Mouse (Mus musculus): ENCODE results near the gene Tcp1. TPM values are rescaled to one million over a fixed set of nuclear protein-coding genes. Genes with fewer than 3 reads are reported as not detected.

The Tcp1 gene
- polyA plus RNA-seq, 1 experiment from 2014 or later, result 408 TPM

DNA sequence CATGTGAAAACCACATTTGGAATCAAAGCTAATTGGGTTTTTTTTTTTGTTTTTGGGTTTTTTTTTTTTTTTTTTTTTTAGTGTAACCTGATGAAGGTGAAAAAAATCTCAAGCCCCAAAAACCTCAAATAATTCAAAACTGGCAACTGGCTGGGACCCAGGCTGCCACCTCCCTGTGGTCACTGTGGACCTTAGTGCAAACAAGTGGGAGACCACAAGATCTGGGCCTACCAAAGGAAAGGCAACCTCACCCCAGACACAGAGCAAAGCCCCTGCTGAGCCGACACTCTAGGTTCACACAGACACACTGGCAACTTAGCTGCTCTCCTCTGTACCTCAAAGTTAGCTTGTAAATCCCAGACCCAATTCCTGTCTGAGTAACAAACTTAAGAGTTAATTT, 11.2 kb upstream of the Tcp1 start:
- Histone ChIP-seq H3K4me1 (ENCODE audit: control insufficient read depth, insufficient read depth, low read length) (0 out of 2 replicates have a peak, but pooled peaks cover 5% of the 10 kb centered on the region), H3K4me3 (ENCODE audit: low read depth, low read length) (no peak overlapping the region), H3K4me2 (ENCODE audit: low read depth, low read length) (no peak overlapping the region), H3K9ac (ENCODE audit: low read depth, low read length) (0 out of 2 replicates have a peak overlapping the region, but pooled peaks have one; percentile 14), H3K36me3 (ENCODE audit: control insufficient read depth, insufficient read depth, low read length) (peaks cover 24% of the 10 kb centered on the region; the same call in 1 of the 2 replicates), H3K9me3 (ENCODE audit: control insufficient read depth, low read length) (no peaks in the 10 kb centered on the region), H3K27ac (replicated peaks; ENCODE audit: low read depth, low read length) (no peak overlapping the region), H3K27me3 (replicated peaks; ENCODE audit: control insufficient read depth, insufficient read depth, low read length) (no peaks in the 10 kb centered on the region)
- WGBS, result 64% methylated on average over 1 of the region's 1 CpGs
- DNase-seq (ENCODE audit: low spot score) (peak; percentile 51), ATAC-seq (ENCODE audit: low read depth) (no peak)

DNA sequence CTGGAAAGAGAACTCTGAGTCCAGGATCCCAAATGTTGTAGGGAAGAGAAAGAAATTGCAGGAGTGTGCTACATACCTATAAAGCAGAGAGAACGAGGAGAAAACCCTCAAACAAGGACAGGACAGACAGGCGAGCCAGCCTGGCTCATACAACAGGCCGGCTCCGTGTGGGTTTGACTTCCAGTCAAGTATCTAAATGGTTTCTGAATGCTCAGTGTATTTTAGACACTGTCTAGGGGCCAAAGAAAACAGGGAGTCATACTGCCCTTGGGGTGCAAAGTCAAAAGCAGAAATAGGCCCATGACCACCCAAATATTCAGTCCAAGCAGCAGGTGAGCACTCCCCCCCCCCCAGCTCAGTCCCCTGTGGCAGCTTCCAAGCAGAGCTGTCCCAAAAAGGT, 9.7 kb upstream of the Tcp1 start:
- H3K9me3 ChIP-seq (ENCODE audit: control insufficient read depth, low read length), result no peaks in the 10 kb centered on the region
- DNase-seq (ENCODE audit: low spot score) (no peak), ATAC-seq (ENCODE audit: low read depth) (no peak)
- 64% methylated on average over 4 of the region's 4 CpGs for WGBS
- 0 out of 2 replicates have a peak, but pooled peaks cover 5% of the 10 kb centered on the region for H3K4me1 ChIP-seq (ENCODE audit: control insufficient read depth, insufficient read depth, low read length)
- no peak overlapping the region for H3K4me2 ChIP-seq (ENCODE audit: low read depth, low read length)
- H3K36me3 ChIP-seq (ENCODE audit: control insufficient read depth, insufficient read depth, low read length), result peaks cover 31% of the 10 kb centered on the region; the same call in 1 of the 2 replicates
- no peak overlapping the region for H3K9ac ChIP-seq (ENCODE audit: low read depth, low read length)
- no peak overlapping the region for H3K4me3 ChIP-seq (ENCODE audit: low read depth, low read length)
- no peak overlapping the region for H3K27ac ChIP-seq (replicated peaks; ENCODE audit: low read depth, low read length)
- H3K27me3 ChIP-seq (replicated peaks; ENCODE audit: control insufficient read depth, insufficient read depth, low read length), result no peaks in the 10 kb centered on the region

DNA sequence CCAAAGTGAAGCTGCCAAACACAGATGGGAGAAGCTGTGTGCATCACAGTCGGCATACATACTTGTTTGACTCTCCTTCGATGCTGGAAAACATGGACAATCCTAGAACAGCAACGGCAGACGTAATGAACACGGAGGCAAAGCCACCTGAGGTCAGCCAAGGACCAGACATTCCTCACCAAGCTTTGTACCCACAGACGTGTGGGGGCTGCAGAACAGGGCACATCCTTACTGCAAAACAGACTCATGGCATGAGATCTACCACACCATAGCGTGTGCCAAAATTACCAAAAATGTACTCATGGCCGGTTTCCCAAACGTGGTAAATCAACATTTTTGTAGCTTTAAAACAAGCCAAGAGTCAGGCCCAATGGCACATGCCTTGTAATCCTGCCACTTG, 9.1 kb upstream of the Tcp1 start:
- 87% methylated on average over 9 of the region's 9 CpGs for WGBS
- no peak overlapping the region for H3K4me3 ChIP-seq (ENCODE audit: low read depth, low read length)
- H3K9me3 ChIP-seq (ENCODE audit: control insufficient read depth, low read length), result no peaks in the 10 kb centered on the region
- no peak for DNase-seq (ENCODE audit: low spot score)
- 0 out of 2 replicates have a peak, but pooled peaks cover 5% of the 10 kb centered on the region for H3K4me1 ChIP-seq (ENCODE audit: control insufficient read depth, insufficient read depth, low read length)
- no peaks in the 10 kb centered on the region for H3K27me3 ChIP-seq (replicated peaks; ENCODE audit: control insufficient read depth, insufficient read depth, low read length)
- no peak for ATAC-seq (ENCODE audit: low read depth)
- H3K9ac ChIP-seq (ENCODE audit: low read depth, low read length), result no peak overlapping the region
- H3K27ac ChIP-seq (replicated peaks; ENCODE audit: low read depth, low read length), result no peak overlapping the region
- no peak overlapping the region for H3K4me2 ChIP-seq (ENCODE audit: low read depth, low read length)
- peaks cover 36% of the 10 kb centered on the region for H3K36me3 ChIP-seq (ENCODE audit: control insufficient read depth, insufficient read depth, low read length)

DNA sequence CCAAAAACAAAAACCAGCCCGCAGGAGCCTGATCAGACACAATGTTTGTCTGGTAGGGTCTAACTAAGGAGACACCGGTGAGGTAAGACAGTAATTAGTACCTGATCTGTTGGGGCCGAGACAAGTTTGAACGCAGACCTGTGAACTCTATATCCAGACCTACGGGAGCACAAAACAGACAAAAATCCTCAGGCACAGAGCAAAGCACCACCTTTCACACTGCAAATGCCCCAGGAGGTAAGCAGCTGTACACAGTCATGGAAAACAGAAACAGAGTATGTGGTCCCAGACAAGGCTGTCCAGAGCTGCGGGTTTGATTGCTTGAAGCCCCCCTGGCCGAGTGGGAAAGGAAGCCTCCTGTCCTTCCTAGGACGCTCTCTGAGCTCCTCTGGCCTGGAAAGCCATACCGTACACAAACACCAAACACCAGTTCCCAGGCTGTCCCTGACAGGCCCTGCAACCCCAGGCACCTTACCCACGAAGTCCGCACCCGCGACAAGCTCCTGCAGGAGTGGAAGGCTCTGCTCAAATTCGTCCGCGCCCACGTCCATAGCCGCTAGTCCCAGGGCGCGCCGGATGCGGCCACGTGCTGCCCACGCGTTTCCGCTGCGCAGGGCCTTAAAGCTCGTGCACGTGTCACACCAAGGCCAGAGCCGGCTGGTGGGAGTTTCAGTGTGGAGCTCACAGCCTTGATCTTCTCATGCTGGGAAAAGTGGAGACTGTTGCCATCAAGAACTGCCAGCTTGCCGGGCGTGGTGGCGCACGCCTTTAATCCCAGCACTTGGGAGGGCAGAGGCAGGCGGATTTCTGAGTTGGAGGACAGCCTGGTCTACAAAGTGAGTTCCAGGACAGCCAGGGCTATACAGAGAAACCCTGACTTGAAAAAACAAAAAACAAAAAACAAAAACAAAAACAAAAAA, 5.9 kb upstream of the Tcp1 start, which contains the start of gene Pnldc1:
Gene Pnldc1 (minus strand): TSS at position 870 of the 920 bp plus-strand sequence.
- H3K27ac ChIP-seq (replicated peaks; ENCODE audit: low read depth, low read length), result no peak within 1 kb of the TSS
- no peaks in the 10 kb centered on the region for H3K4me1 ChIP-seq (ENCODE audit: control insufficient read depth, insufficient read depth, low read length)
- no peak within 1 kb of the TSS for H3K4me2 ChIP-seq (ENCODE audit: low read depth, low read length)
- H3K36me3 ChIP-seq (ENCODE audit: control insufficient read depth, insufficient read depth, low read length), result peaks cover 54% of the 10 kb centered on the region
- H3K4me3 ChIP-seq (ENCODE audit: low read depth, low read length), result no peak within 1 kb of the TSS
- H3K9ac ChIP-seq (ENCODE audit: low read depth, low read length), result peak within 1 kb of the TSS; percentile 14; the same call in 1 of the 2 replicates
- DNase-seq (ENCODE audit: low spot score) (peak; percentile 16), ATAC-seq (ENCODE audit: low read depth) (no peak)
- H3K9me3 ChIP-seq (ENCODE audit: control insufficient read depth, low read length), result no peaks in the 10 kb centered on the region
- H3K27me3 ChIP-seq (replicated peaks; ENCODE audit: control insufficient read depth, insufficient read depth, low read length), result no peaks in the 10 kb centered on the region
- WGBS, result 79% methylated on average over 35 of the region's 35 CpGs

DNA sequence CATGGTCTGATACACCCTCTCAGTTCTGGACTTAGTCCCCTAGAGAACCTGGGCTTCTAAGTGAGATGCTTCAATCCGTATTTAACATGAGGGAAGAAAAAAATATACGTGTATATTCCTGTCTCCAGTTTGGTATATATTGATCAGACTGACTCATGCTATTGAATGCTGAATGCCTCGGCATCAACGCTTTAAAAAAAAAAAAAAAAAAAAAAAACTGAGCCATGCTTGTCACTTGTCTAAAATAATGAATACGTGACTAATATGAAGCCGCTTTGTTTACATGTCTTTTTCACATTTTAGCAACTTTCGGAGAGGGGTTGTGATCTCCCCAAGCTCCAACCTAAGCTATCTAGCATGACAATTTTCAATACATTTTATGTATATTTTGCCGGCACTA, 5.1 kb upstream of the Tcp1 start:
- peaks cover 7% of the 10 kb centered on the region; the same call in 1 of the 2 replicates for H3K4me1 ChIP-seq (ENCODE audit: control insufficient read depth, insufficient read depth, low read length)
- DNase-seq (ENCODE audit: low spot score) (no peak), ATAC-seq (ENCODE audit: low read depth) (no peak)
- no peak overlapping the region for H3K27ac ChIP-seq (replicated peaks; ENCODE audit: low read depth, low read length)
- H3K27me3 ChIP-seq (replicated peaks; ENCODE audit: control insufficient read depth, insufficient read depth, low read length), result no peaks in the 10 kb centered on the region
- H3K4me3 ChIP-seq (ENCODE audit: low read depth, low read length), result no peak overlapping the region
- 88% methylated on average over 8 of the region's 8 CpGs for WGBS
- no peak overlapping the region for H3K9ac ChIP-seq (ENCODE audit: low read depth, low read length)
- H3K4me2 ChIP-seq (ENCODE audit: low read depth, low read length), result no peak overlapping the region
- no peaks in the 10 kb centered on the region for H3K9me3 ChIP-seq (ENCODE audit: control insufficient read depth, low read length)
- H3K36me3 ChIP-seq (ENCODE audit: control insufficient read depth, insufficient read depth, low read length), result peaks cover 49% of the 10 kb centered on the region

DNA sequence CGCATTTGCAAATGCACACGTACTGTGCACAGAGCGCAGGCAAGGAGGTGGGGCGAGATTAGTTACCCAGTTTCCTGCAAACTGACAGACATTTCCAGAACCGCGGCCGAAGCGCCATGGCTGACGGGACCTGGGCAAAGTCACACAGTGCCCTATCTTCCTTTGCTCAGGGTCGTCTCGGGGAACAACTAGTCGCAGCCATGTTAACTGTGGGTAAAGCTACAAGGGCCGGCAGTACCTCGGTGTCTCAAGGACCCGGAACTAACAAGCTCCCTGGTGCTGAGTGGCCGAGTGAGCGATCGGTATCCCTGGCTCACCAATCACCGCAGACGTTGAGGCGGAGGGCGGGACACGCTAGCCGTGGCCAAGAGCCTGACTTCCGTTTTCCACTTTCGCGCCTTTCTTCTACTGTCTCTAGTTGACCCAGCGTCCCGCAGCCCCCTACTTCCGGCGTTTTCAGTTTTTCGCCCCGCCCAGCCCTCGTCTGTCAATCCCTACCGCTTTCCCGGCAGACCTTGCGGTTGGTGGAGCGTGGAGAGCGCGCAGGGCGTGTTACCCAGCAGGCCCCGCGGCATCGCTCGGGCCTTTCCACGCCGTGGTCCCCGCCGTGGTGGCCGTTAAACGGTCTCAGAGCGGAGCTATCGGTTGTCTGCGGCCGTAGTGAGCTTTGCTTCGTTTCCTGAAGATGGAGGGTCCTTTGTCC, 531 bp downstream of the Tcp1 start, which contains the start of gene Mrpl18:
Gene Mrpl18 (minus strand): TSS at position 465 of the 703 bp plus-strand sequence.
- Histone ChIP-seq H3K36me3 (ENCODE audit: control insufficient read depth, insufficient read depth, low read length) (peaks cover 66% of the 10 kb centered on the region), H3K4me1 (ENCODE audit: control insufficient read depth, insufficient read depth, low read length) (peaks cover 10% of the 10 kb centered on the region; the same call in 1 of the 2 replicates), H3K27me3 (replicated peaks; ENCODE audit: control insufficient read depth, insufficient read depth, low read length) (no peaks in the 10 kb centered on the region), H3K4me3 (ENCODE audit: low read depth, low read length) (peak within 1 kb of the TSS; percentile 99), H3K9ac (ENCODE audit: low read depth, low read length) (peak within 1 kb of the TSS; percentile 98), H3K4me2 (ENCODE audit: low read depth, low read length) (peak within 1 kb of the TSS; percentile 90), H3K9me3 (ENCODE audit: control insufficient read depth, low read length) (no peaks in the 10 kb centered on the region), H3K27ac (replicated peaks; ENCODE audit: low read depth, low read length) (peak within 1 kb of the TSS; percentile 93)
- ATAC-seq (ENCODE audit: low read depth) (peak; percentile 99), DNase-seq (ENCODE audit: low spot score) (peak; percentile 100)
- under 1% methylated on average over 50 of the region's 56 CpGs for WGBS

DNA sequence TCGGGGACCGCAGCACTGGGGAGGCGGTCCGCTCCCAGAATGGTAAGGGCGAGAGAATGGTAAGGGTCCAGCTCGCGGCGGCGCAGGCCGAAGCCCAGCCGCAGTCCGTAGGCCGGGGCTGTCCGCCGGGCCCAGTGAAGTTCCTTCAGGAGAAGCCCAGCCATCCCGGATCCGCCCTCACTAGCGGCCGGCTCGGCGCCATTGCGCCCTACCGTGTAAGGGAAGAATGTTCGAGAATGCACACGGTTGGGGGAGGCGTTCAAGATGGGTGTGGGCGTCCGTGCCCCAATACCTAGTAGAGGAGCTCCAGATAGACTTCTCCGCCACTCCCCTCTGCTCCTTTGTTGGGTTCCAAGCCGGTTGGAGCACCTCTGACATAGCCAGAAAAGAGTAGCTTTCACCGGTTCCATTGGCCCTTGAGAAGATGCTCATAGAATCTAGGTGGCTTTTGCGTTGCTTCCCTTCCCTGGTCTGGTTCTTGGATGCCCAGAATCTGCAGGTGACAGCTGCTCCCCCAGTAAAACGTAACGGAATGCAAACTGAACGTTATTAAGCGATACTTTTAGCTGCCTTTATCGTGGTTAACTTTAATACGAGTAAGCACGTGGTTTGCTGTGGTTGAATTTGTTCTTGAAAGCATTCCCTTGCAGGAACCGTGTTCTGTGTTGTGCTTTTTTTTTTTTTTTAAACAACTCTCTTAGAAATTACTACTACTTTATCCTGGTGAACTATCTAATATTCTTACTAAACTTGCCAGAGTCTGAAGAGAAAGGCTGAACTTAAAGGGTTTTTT, 1.3 kb downstream of the Tcp1 start:
- peaks cover 10% of the 10 kb centered on the region; the same call in 1 of the 2 replicates for H3K4me1 ChIP-seq (ENCODE audit: control insufficient read depth, insufficient read depth, low read length)
- peak overlapping the region; percentile 90 for H3K4me2 ChIP-seq (ENCODE audit: low read depth, low read length)
- peak overlapping the region; percentile 98 for H3K9ac ChIP-seq (ENCODE audit: low read depth, low read length)
- DNase-seq (ENCODE audit: low spot score) (peak; percentile 57), ATAC-seq (ENCODE audit: low read depth) (peak; percentile 27)
- WGBS, result under 1% methylated on average over 29 of the region's 40 CpGs
- peak overlapping the region; percentile 99 for H3K4me3 ChIP-seq (ENCODE audit: low read depth, low read length)
- H3K9me3 ChIP-seq (ENCODE audit: control insufficient read depth, low read length), result no peaks in the 10 kb centered on the region
- H3K27me3 ChIP-seq (replicated peaks; ENCODE audit: control insufficient read depth, insufficient read depth, low read length), result no peaks in the 10 kb centered on the region
- peak overlapping the region; percentile 93 for H3K27ac ChIP-seq (replicated peaks; ENCODE audit: low read depth, low read length)
- peaks cover 67% of the 10 kb centered on the region for H3K36me3 ChIP-seq (ENCODE audit: control insufficient read depth, insufficient read depth, low read length)

DNA sequence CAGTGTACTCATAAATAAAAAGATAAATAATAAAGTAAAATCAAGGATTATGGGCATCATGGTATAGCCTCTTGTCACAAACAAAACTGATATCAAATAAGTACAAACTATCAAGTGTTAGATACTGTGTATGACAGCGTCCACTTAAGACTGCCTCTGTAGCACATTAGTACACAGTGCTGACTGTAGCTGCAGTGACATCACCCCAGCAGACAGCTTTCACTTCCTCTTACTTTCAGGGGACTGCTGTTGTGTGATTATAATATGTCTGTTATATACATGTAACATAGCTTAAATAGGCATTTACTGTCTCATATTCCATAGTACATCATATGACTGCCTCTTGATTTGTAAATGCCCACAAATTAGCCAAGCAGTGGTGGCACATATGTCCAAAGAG, 5.6 kb downstream of the Tcp1 start:
- Histone ChIP-seq H3K4me3 (ENCODE audit: low read depth, low read length) (no peak overlapping the region), H3K9ac (ENCODE audit: low read depth, low read length) (no peak overlapping the region), H3K36me3 (ENCODE audit: control insufficient read depth, insufficient read depth, low read length) (peaks cover 79% of the 10 kb centered on the region), H3K4me1 (ENCODE audit: control insufficient read depth, insufficient read depth, low read length) (peaks cover 3% of the 10 kb centered on the region; the same call in 1 of the 2 replicates), H3K27me3 (replicated peaks; ENCODE audit: control insufficient read depth, insufficient read depth, low read length) (no peaks in the 10 kb centered on the region), H3K9me3 (ENCODE audit: control insufficient read depth, low read length) (no peaks in the 10 kb centered on the region), H3K4me2 (ENCODE audit: low read depth, low read length) (no peak overlapping the region), H3K27ac (replicated peaks; ENCODE audit: low read depth, low read length) (no peak overlapping the region)
- 92% methylated on average over 1 of the region's 1 CpGs for WGBS
- ATAC-seq (ENCODE audit: low read depth) (no peak), DNase-seq (ENCODE audit: low spot score) (no peak)

Measured in embryonic facial prominence, embryonic 14.5 days (tissue).